Mouse (Mus musculus) ovary, postnatal 36 days (tissue): ENCODE results near the gene Nkx2-2.

Experiments
- DNase-seq: peaks from one replicate; pipeline ENCODE4 v3.0.0; 2022; ENCODE audit warnings: low spot score, mixed read lengths

Nkx2-2 gene

GRCm38 (mm10) chr2:147193271-147194255 lies at the start of gene Nkx2-2:
Gene Nkx2-2, minus strand, starts transcription at chr2:147194243.
- DNase-seq: no peak

- no peak for DNase-seq
Measured at GRCm38 (mm10) chr2:147235707-147236290, 41.8 kb upstream of the Nkx2-2 start.

- no peak for DNase-seq
Measured at GRCm38 (mm10) chr2:147231175-147231574, 37.1 kb upstream of the Nkx2-2 start.

- no peak for DNase-seq
Measured at GRCm38 (mm10) chr2:147205076-147205615, 11.1 kb upstream of the Nkx2-2 start.

GRCm38 (mm10) chr2:147194711-147195615 lies 920 bp upstream of the Nkx2-2 start:
- DNase-seq: no peak

GRCm38 (mm10) chr2:147192731-147193130 lies 1.3 kb downstream of the Nkx2-2 start:
- DNase-seq: no peak

GRCm38 (mm10) chr2:147190316-147191021 lies 3.6 kb downstream of the Nkx2-2 start:
- DNase-seq: no peak

- no peak for DNase-seq
Measured at GRCm38 (mm10) chr2:147189546-147190315, 4.3 kb downstream of the Nkx2-2 start.

- DNase-seq: no peak
Measured at GRCm38 (mm10) chr2:147188871-147189545, 5.0 kb downstream of the Nkx2-2 start.

GRCm38 (mm10) chr2:147188074-147188700 lies 5.9 kb downstream of the Nkx2-2 start:
- DNase-seq: no peak

GRCm38 (mm10) chr2:147187061-147187870 lies 6.8 kb downstream of the Nkx2-2 start:
- no peak for DNase-seq

GRCm38 (mm10) chr2:147186261-147186681 lies 7.8 kb downstream of the Nkx2-2 start:
- no peak for DNase-seq

- no peak for DNase-seq
Measured at GRCm38 (mm10) chr2:147185561-147185960, 8.5 kb downstream of the Nkx2-2 start.

- no peak for DNase-seq
Measured at GRCm38 (mm10) chr2:147184071-147184990, 9.7 kb downstream of the Nkx2-2 start.

- DNase-seq: no peak
Measured at GRCm38 (mm10) chr2:147183521-147183920, 10.5 kb downstream of the Nkx2-2 start.

GRCm38 (mm10) chr2:147182709-147183260 lies 11.3 kb downstream of the Nkx2-2 start:
- DNase-seq: no peak
